Mouse (Mus musculus) kidney, postnatal 25 days (tissue): ENCODE data around the gene Fbxo4.

Source experiments
- DNase-seq, 2 experiments: peaks; one replicate each; pipeline ENCODE4 v3.0.0; 2021; ENCODE audit warnings: mixed read lengths in 2 of 2

Gene Fbxo4

GRCm38 (mm10) chr15:3979061-3979848 lies at the start of gene Fbxo4:
Gene Fbxo4, minus strand, starts transcription at chr15:3979573.
- DNase-seq: peak; percentile 83 to 93

DNA sequence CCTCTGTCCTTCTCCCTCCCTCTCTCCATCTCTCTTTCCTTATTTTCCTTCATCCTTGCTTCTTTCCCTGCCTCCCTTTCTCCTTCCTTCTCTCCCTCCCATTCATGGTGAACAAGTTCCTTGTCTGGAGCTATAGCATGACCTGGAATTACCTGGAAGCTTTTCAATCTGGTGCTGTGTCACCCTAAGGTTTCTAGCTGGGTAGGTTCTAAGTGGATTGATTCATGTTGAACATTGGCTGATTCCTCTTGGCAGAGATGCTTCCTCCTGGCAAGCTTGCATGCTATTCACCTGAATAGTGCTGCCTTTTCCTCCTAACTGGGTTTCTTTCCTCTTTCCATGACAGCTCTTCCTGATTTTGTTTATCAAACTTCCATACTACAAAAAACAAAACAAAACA lies 49.6 kb upstream of the Fbxo4 start:
- DNase-seq: no peak

- peak in 1 of 2 experiments; percentile 21 for DNase-seq
These were observed 49.0 kb upstream of the Fbxo4 start for GRCm38 (mm10) chr15:4028411-4028700.

- DNase-seq: peak in 1 of 2 experiments; percentile 41
These were observed 48.5 kb upstream of the Fbxo4 start for GRCm38 (mm10) chr15:4027671-4028410.

DNA sequence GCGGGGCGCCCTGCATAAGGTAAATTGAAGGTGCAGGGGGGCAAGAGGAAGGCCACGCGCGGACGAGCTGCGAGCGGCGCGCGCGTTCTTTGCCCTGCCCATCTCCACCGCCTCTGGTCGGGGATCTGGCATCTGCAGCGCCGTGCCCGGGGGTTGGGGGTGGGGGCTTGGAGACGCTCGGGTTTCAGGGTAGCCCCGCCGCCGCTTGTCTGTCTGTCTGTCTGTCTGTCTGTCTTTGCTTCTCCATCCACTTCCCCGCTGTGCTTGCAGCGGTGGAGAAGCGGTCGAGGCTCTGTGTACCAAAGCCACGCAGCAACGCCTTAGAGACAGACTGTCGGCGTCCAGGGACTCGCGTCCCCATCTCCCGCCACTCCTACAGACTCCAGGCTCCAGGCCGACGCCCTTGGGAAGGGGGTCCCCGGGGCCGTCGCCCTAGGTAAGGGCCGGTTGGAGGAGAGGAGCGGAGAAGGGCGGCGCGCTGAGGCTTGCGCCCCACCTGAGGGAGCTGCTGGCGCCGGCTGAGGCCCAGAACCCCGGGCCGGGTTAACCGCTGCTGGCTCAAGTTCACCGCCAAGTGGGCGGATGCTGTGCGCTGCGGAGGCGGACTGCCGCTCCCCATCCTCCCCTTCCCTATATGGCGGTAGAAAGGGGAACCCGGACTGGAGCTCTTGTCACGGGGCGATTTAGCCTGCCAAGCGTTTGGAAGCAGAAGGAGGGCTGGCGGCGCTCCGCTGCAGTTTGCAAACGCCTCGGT lies 47.6 kb upstream of the Fbxo4 start:
- peak; percentile 84 to 93 for DNase-seq

- peak; percentile 91 to 97 for DNase-seq
These were observed 46.9 kb upstream of the Fbxo4 start, which contains the start of gene Oxct1 for GRCm38 (mm10) chr15:4026231-4026773. Gene Oxct1, plus strand, starts transcription at chr15:4026383.

- DNase-seq: no peak
These were observed 46.1 kb upstream of the Fbxo4 start for GRCm38 (mm10) chr15:4025508-4025904.

- DNase-seq: no peak
These were observed 45.5 kb upstream of the Fbxo4 start for GRCm38 (mm10) chr15:4024726-4025507.

DNA sequence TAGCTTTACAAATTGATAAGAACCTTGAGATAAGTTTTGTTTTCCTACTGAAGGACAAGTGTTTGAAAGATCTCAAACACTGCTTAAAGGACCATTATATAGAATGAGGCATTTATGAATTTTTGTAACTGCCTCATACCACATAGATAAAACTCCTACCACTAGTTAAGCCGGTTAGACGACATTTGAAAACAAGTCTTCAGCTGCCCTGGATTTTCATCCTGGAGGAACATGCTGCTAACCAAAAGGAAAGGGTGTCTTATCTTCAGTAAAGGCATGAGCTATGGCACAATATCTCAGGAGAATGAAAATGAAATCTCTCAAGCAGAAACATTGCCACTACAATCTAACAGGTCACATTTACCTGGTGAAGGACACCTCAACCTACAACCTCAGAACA lies 44.4 kb upstream of the Fbxo4 start:
- DNase-seq: no peak

GRCm38 (mm10) chr15:4020711-4021110 lies 41.3 kb upstream of the Fbxo4 start:
- DNase-seq: no peak

DNA sequence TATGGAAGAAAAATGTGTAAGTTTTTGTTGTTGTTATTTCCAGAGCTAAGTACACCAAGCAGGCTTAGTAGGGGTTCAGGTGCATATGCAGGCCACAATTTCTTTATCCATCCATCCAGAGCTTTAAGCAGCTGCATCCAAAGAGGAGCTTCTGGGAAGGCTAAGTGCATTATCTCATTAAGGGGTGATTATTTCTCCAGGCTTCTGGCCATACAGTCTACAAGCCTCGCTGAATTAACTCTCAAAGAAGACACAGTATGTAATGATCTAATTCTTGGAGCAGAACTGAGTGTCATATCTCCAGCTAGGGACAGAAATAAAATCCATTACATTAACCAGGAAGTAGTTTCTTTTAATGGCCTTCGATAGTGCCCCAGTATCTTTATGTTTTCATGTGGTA lies 34.5 kb upstream of the Fbxo4 start:
- no peak for DNase-seq

DNA sequence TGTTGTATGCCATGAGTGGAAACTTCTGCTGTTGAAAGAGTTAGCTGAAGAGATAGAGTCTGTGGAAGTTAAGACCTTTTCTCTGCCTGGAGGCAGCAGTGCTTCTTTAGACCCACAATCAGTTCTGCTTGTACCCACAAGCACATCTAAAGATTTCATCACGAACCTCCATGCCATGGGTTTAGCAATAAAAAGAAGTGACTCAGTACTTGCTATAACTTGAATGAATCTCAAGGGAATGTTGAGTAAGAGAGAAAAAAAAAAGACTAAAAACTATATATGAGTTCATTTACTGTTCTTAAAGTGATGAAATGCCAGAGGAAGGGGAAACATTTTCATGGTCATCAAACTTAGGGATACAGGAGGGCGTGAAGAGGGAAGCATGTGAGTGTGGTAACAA lies 21.2 kb upstream of the Fbxo4 start:
- no peak for DNase-seq

DNA sequence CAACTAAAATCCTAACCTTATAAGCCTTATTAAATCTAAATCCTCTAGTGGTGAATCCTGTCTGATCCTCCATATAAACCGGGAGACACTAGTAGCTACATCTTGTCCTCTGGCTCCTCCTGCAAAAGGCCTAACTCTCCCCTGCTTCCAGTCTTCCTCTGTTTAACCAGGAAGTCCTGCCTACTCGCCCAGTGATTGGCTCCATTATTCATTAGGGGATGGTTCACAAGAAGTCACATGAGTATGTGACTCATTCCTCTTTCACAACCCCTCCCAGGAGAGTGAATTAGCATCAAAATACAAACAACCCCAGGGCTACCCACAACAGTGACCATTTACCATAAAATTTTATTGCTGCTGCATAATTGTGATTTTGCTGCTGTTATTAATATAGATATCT lies 19.8 kb upstream of the Fbxo4 start:
- DNase-seq: no peak

GRCm38 (mm10) chr15:3996267-3997010 lies 17.1 kb upstream of the Fbxo4 start:
- DNase-seq: no peak

GRCm38 (mm10) chr15:3995448-3996266 lies 16.3 kb upstream of the Fbxo4 start, which contains the start of gene AW549877:
Gene AW549877, minus strand, starts transcription at chr15:3995744.
- peak; percentile 98 to 99 for DNase-seq

GRCm38 (mm10) chr15:3994852-3995447 lies 15.6 kb upstream of the Fbxo4 start:
- no peak for DNase-seq

- peak; percentile 40 to 52 for DNase-seq
These were observed 8.6 kb upstream of the Fbxo4 start for GRCm38 (mm10) chr15:3987981-3988380.

DNA sequence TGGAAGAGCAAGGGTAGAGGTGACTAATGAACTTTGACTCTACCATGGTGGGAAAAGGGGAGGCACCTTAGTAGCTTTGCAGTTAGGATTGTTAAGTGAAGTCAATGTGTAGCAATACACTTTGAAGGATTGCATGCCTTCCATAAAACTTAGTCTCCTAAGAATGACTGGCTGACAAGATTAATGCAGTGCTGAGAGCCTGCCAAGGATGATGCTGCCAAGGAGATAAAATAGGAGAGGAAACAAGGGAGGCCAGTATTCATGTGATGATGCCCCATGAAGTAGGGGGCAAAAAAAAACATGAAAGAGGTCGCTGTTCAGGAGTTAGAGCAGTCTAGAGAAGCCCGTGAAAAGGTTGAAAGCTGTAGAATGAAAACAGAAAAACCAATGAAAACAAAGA lies 5.5 kb upstream of the Fbxo4 start:
- DNase-seq: no peak

DNA sequence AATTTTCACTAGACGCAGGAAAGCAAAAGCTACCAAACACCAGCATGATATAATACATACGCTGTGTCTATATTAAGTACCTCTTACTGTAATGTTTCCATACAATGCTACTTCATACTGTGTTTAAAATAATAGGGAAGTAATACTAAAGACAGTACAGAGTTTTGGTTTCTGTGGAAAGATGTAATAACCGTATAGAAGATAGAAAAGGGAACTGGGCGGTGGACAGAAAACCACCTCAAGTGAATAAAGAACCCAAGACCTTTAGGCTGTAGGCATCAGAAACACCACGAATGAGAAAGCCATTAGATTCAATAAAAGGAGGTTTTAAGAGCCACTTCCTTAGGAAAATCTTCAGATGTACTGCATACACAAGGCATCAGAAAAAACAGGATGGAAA lies 3.4 kb upstream of the Fbxo4 start:
- DNase-seq: no peak

GRCm38 (mm10) chr15:3979871-3980270 lies 498 bp upstream of the Fbxo4 start:
- DNase-seq: no peak
